Mouse (Mus musculus): Measurements from ENCODE around the gene Acp5. TPM values are rescaled to one million over a fixed set of nuclear protein-coding genes. Genes with fewer than 3 reads are reported as not detected.

Gene Acp5
- total and polyA plus RNA-seq, 3 experiments, result 15.6 to 17.4 TPM; not detected in 1

DNA sequence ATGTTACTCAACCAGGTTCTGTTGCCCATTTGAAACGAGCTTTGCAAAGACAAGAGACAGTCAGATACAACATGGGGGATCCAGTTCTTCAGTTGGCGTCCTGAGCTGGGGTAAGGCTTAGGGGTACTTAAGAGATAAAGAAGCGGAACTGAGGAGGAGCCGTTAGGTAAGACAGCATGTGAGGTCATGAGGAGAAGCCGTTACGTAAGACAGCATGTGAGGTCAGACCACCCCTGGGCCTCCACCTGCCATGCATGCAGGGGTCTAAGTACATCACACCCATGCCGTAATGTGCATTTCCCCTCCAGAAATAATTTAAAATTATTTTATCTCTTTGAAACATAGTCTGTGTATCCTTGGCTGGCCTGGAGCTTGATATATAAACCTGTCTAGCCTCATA, 27.4 kb upstream of the Acp5 start:
- no peaks in the 10 kb centered on the region for H3K9me3 ChIP-seq (replicated peaks; ENCODE audit: insufficient read depth, low read length)
- no peak for DNase-seq (ENCODE audit: low read depth, low spot score)
- no peak overlapping the region for H3K9ac ChIP-seq (ENCODE audit: control insufficient read depth, low read depth, low read length, poor library complexity, severe bottlenecking)
- no peak overlapping the region for H3K4me3 ChIP-seq (ENCODE audit: control insufficient read depth in 1 of 2, insufficient read depth in 1 of 2, low read depth in 2 of 2, low read length in 2 of 2)
- no peaks in the 10 kb centered on the region for H3K36me3 ChIP-seq (ENCODE audit: control insufficient read depth in 1 of 2, insufficient read depth in 2 of 2, low read length in 2 of 2)
- H3K27me3 ChIP-seq (ENCODE audit: control insufficient read depth in 1 of 2, insufficient read depth in 2 of 2, low read length in 2 of 2), result no peaks in the 10 kb centered on the region
- peaks cover 0 to 3% of the 10 kb centered on the region in 2 experiments; a peak in 1 of 4 replicates for H3K4me1 ChIP-seq (ENCODE audit: control insufficient read depth in 1 of 2, insufficient read depth in 2 of 2, low read length in 2 of 2)
- H3K79me2 ChIP-seq (ENCODE audit: control insufficient read depth, insufficient read depth, low read length, poor library complexity), result no peaks in the 10 kb centered on the region
- TF ChIP-seq MYC (IDR thresholded peaks at IDR 0.05; ENCODE audit: low read depth, low read length) (no peak), RCOR1 (IDR thresholded peaks at IDR 0.05; ENCODE audit: low read depth, low read length) (no peak), TAL1 (IDR thresholded peaks at IDR 0.05; ENCODE audit: low read length) (no peak), USF1 (IDR thresholded peaks at IDR 0.05; ENCODE audit: low read depth, low read length) (no peak), CHD1 (IDR thresholded peaks at IDR 0.05; ENCODE audit: low read depth, low read length) (no peak), JUND (IDR thresholded peaks at IDR 0.05; ENCODE audit: low read depth, low read length) (no peak), POLR2A (IDR thresholded peaks at IDR 0.05; ENCODE audit: control insufficient read depth in 1 of 2, insufficient read depth in 1 of 2, low read depth in 1 of 2, low read length in 2 of 2, poor library complexity in 1 of 2) (no peak), ZMIZ1 (IDR thresholded peaks at IDR 0.05; ENCODE audit: low read depth, low read length) (no peak), ELF1 (IDR thresholded peaks at IDR 0.05; ENCODE audit: low read depth, low read length) (no peak), TCF12 (IDR thresholded peaks at IDR 0.05; ENCODE audit: low read depth, low read length) (no peak), ZC3H11A (IDR thresholded peaks at IDR 0.05; ENCODE audit: low read depth, low read length) (no peak), ETS1 (IDR thresholded peaks at IDR 0.05; ENCODE audit: low read depth, low read length) (no peak), ZKSCAN1 (IDR thresholded peaks at IDR 0.05; ENCODE audit: low read depth, low read length) (no peak), GATA1 (IDR thresholded peaks at IDR 0.05; ENCODE audit: low read depth, low read length) (no peak)
- H3K27ac ChIP-seq (ENCODE audit: control insufficient read depth, low read depth, low read length), result no peak overlapping the region

DNA sequence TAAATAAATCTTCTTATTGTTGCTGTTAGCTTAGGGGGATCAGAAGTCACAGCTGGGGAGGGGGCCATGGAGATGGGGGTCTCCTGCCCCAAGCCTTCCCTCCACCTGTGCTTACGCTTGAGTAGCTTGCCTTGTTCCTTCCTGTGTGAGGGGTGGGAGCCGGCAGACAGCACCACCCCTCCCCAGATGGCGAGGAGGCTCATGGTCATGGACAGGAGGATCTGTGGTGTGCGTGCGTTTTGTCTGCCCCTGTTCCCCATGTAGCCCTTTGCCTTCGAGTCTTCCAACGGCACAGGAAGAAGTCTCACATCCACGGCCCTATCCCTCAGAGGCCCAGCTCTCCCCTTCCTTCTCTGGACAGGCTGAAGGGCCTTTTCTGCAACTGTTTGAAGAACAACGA, 26.8 kb upstream of the Acp5 start:
- no peak overlapping the region for H3K27ac ChIP-seq (ENCODE audit: control insufficient read depth, low read depth, low read length)
- no peaks in the 10 kb centered on the region for H3K27me3 ChIP-seq (ENCODE audit: control insufficient read depth in 1 of 2, insufficient read depth in 2 of 2, low read length in 2 of 2)
- H3K9me3 ChIP-seq (replicated peaks; ENCODE audit: insufficient read depth, low read length), result no peaks in the 10 kb centered on the region
- H3K79me2 ChIP-seq (ENCODE audit: control insufficient read depth, insufficient read depth, low read length, poor library complexity), result peaks cover 2% of the 10 kb centered on the region; the same call in 1 of the 2 replicates
- no peak for TF ChIP-seq MYB (IDR thresholded peaks at IDR 0.05; ENCODE audit: low read depth, low read length)
- TF ChIP-seq USF1 (IDR thresholded peaks at IDR 0.05; ENCODE audit: low read depth, low read length), result no peak
- no peak for TF ChIP-seq TAL1 (IDR thresholded peaks at IDR 0.05; ENCODE audit: low read length)
- no peak for TF ChIP-seq ZNF384 (IDR thresholded peaks at IDR 0.05; ENCODE audit: low read depth, low read length)
- TF ChIP-seq POLR2AphosphoS2 (IDR thresholded peaks at IDR 0.05; ENCODE audit: low read length), result no peak
- no peak for TF ChIP-seq ZKSCAN1 (IDR thresholded peaks at IDR 0.05; ENCODE audit: low read depth, low read length)
- TF ChIP-seq NELFE (IDR thresholded peaks at IDR 0.05; ENCODE audit: low read depth, low read length), result no peak
- no peak for TF ChIP-seq RCOR1 (IDR thresholded peaks at IDR 0.05; ENCODE audit: low read depth, low read length)
- no peak for TF ChIP-seq POLR2A (IDR thresholded peaks at IDR 0.05; ENCODE audit: control insufficient read depth in 1 of 2, insufficient read depth in 1 of 2, low read depth in 1 of 2, low read length in 2 of 2, poor library complexity in 1 of 2)
- TF ChIP-seq UBTF (IDR thresholded peaks at IDR 0.05; ENCODE audit: borderline replicate concordance, insufficient read depth, low read depth, low read length), result no peak
- no peak for TF ChIP-seq RAD21 (IDR thresholded peaks at IDR 0.05; ENCODE audit: low read depth, low read length)
- no peak for TF ChIP-seq BHLHE40 (IDR thresholded peaks at IDR 0.05; ENCODE audit: borderline replicate concordance, low read depth, low read length)
- TF ChIP-seq MAZ (IDR thresholded peaks at IDR 0.05; ENCODE audit: low read depth, low read length), result no peak
- no peak for TF ChIP-seq GATA1 (IDR thresholded peaks at IDR 0.05; ENCODE audit: low read depth, low read length)
- TF ChIP-seq TCF12 (IDR thresholded peaks at IDR 0.05; ENCODE audit: low read depth, low read length), result no peak
- no peaks in the 10 kb centered on the region; a peak in 1 of 4 replicates for H3K36me3 ChIP-seq (ENCODE audit: control insufficient read depth in 1 of 2, insufficient read depth in 2 of 2, low read length in 2 of 2)
- peaks cover 1 to 7% of the 10 kb centered on the region in 2 experiments; a peak in 2 of 4 replicates for H3K4me1 ChIP-seq (ENCODE audit: control insufficient read depth in 1 of 2, insufficient read depth in 2 of 2, low read length in 2 of 2)
- no peak for DNase-seq (ENCODE audit: low read depth, low spot score)
- no peak overlapping the region for H3K9ac ChIP-seq (ENCODE audit: control insufficient read depth, low read depth, low read length, poor library complexity, severe bottlenecking)
- no peak overlapping the region for H3K4me3 ChIP-seq (ENCODE audit: control insufficient read depth in 1 of 2, insufficient read depth in 1 of 2, low read depth in 2 of 2, low read length in 2 of 2)

Data from MEL (cell line).